Mouse (Mus musculus) cerebellum, adult 2 months (tissue): ENCODE measurements around the gene Gm379. TPM values are rescaled to one million over a fixed set of nuclear protein-coding genes. Genes with fewer than 3 reads are reported as not detected.

Source experiments
- DNase-seq, 2 experiments: peaks; one replicate each; pipeline ENCODE4 v3.0.0; 2021
- H3K27ac ChIP-seq: fragments of 200-500 bp; 2 replicates; pipeline ENCODE4 v1.5.1; 2012; ENCODE audit warnings: low read length, control low read depth, inconsistent platforms; ENCODE audit not compliant: insufficient read depth
- H3K27me3 ChIP-seq: fragments of 200-500 bp; 2 replicates; pipeline ENCODE4 v1.6.1; 2012; ENCODE audit warnings: inconsistent platforms, mild to moderate bottlenecking, low read length, moderate library complexity; ENCODE audit not compliant: control insufficient read depth, insufficient read depth
- H3K4me1 ChIP-seq: fragments of 200-500 bp; 2 replicates; pipeline ENCODE4 v1.6.1; 2011; ENCODE audit warnings: low read length; ENCODE audit not compliant: control insufficient read depth, insufficient read depth
- H3K4me3 ChIP-seq: fragments of 200-500 bp; replicated peaks from 2 replicates; pipeline ENCODE3; 2011; ENCODE audit warnings: mild to moderate bottlenecking, low read depth, low read length, control low read depth; ENCODE audit not compliant: insufficient read depth
- CTCF ChIP-seq: fragments of 200-500 bp; IDR thresholded peaks from 2 replicates; pipeline ENCODE4 v1.5.1; 2011; ENCODE audit warnings: low read depth, mild to moderate bottlenecking, control low read depth, low read length, moderate library complexity, borderline replicate concordance; ENCODE audit not compliant: insufficient read depth
- POLR2A ChIP-seq: fragments of 200-500 bp; IDR thresholded peaks from 2 replicates; pipeline ENCODE4 v1.6.1; 2011; ENCODE audit warnings: low read length, control low read depth, borderline replicate concordance; ENCODE audit not compliant: insufficient read depth
- WGBS: fragments of 180-500 bp; shearing (Covaris S2); methylation state at CpG from one replicate; pipeline ENCODE4 v1.1.7; 2018; 5-methylcytosine and 5-hydroxymethylcytosine counted together
- polyA plus RNA-seq: library from polyadenylated mRNA; depleted of rRNA; stranded (reverse); fragments of >200 nt; gene quantifications from 2 replicates; pipeline ENCODE4 v1.2.3, GENCODE M21; 2012; rRNA removed

Gm379 gene
- not detected in 2 replicates for polyA plus RNA-seq

GRCm38 (mm10) chrX:108664885-108665284, at the start of gene Gm379:
Gm379 (minus strand) TSS chrX:108664891.
- H3K27me3 ChIP-seq = no peaks in the 10 kb centered on the region
- H3K4me3 ChIP-seq = no peak within 1 kb of the TSS
- WGBS = 82% methylated on average over 2 of the region's 2 CpGs
- no peak within 1 kb of the TSS for H3K27ac ChIP-seq
- no peak for TF ChIP-seq POLR2A
- TF ChIP-seq CTCF = no peak
- DNase-seq = no peak
- no peaks in the 10 kb centered on the region for H3K4me1 ChIP-seq

GRCm38 (mm10) chrX:108704312-108704711, 39.6 kb upstream of the Gm379 start:
- Histone ChIP-seq H3K27ac (no peak overlapping the region), H3K4me1 (no peaks in the 10 kb centered on the region), H3K4me3 (no peak overlapping the region), H3K27me3 (no peaks in the 10 kb centered on the region)
- TF ChIP-seq CTCF = no peak
- no peak for DNase-seq
- WGBS = 81% methylated on average over 2 of the region's 2 CpGs

GRCm38 (mm10) chrX:108668868-108669267, 4.2 kb upstream of the Gm379 start:
- no peak for TF ChIP-seq POLR2A
- no peak for TF ChIP-seq CTCF
- no peak overlapping the region for H3K4me3 ChIP-seq
- H3K27me3 ChIP-seq = no peaks in the 10 kb centered on the region
- H3K27ac ChIP-seq = no peak overlapping the region
- WGBS = 45% methylated on average over 1 of the region's 1 CpGs
- no peaks in the 10 kb centered on the region for H3K4me1 ChIP-seq
- no peak for DNase-seq

- no peaks in the 10 kb centered on the region for H3K4me1 ChIP-seq
- no peak for DNase-seq
- H3K4me3 ChIP-seq = no peak overlapping the region
- WGBS = 43% methylated on average over 1 of the region's 1 CpGs
- H3K27me3 ChIP-seq = no peaks in the 10 kb centered on the region
- TF ChIP-seq POLR2A = no peak
- TF ChIP-seq CTCF = no peak
- no peak overlapping the region for H3K27ac ChIP-seq
Measured at GRCm38 (mm10) chrX:108621991-108622390, 42.7 kb downstream of the Gm379 start.

DNA sequence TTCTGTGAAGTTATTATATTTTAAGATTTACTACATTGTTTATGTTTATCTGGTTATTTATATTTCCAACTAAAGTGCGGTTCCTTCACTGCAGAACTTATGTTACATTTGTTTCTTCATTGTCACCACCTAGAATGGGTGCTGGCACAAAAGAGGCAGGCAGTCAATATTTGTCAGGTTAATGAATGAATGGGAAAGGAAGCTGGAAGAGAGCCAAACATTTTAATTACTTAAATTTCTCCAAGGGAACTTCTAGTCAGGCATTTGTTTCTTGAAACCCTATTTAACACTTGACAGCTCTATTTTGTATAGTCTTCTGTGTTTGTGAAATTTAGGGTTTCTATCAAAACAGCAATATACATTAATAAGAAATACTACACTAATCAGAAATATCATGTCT, 43.8 kb downstream of the Gm379 start:
- WGBS = 18% methylated on average over 1 of the region's 1 CpGs
- no peak for TF ChIP-seq POLR2A
- no peak for TF ChIP-seq CTCF
- Histone ChIP-seq H3K27ac (no peak overlapping the region), H3K4me3 (no peak overlapping the region), H3K4me1 (no peaks in the 10 kb centered on the region), H3K27me3 (no peaks in the 10 kb centered on the region)
- no peak for DNase-seq

Other genes starting within 250 kb of the Gm379 start
- 3.5 and 3.6 TPM in 2 replicates for gene Brwd3, start 169.5 kb upstream of the Gm379 start, polyA plus RNA-seq